Mouse (Mus musculus) liver, postnatal 0 days (tissue): ENCODE measurements around the gene Gm17349. TPM values are rescaled to one million over a fixed set of nuclear protein-coding genes. Genes with fewer than 3 reads are reported as not detected.

Experiments
- ATAC-seq: fragments of 200-750 bp; cut with Nextera tagmentation; 2 replicates; pipeline ENCODE4 v1.8.0; 2017; ENCODE audit warnings: mild to moderate bottlenecking, moderate library complexity
- DNase-seq: peaks from one replicate; pipeline ENCODE4 v3.0.0-alpha.2; 2016
- H3K27ac ChIP-seq: fragments of 300-500 bp; sonication (generic); 2 replicates; pipeline ENCODE4 v1.5.1; 2014; ENCODE audit warnings: antibody characterized with exemption, moderate library complexity, mild to moderate bottlenecking, low read depth
- H3K27me3 ChIP-seq: fragments of 300-500 bp; sonication (generic); 2 replicates; pipeline ENCODE4 v1.6.1; 2014; ENCODE audit warnings: low read length, control low read depth, mixed read lengths; ENCODE audit not compliant: insufficient read depth
- H3K36me3 ChIP-seq: fragments of 300-500 bp; sonication (generic); replicated peaks from 2 replicates; pipeline ENCODE4 v1.6.1; 2014; ENCODE audit warnings: mild to moderate bottlenecking, control low read depth, low read length, moderate library complexity, mixed read lengths; ENCODE audit not compliant: insufficient read depth
- H3K4me1 ChIP-seq: fragments of 300-500 bp; sonication (generic); 2 replicates; pipeline ENCODE4 v1.6.1; 2014; ENCODE audit warnings: antibody characterized with exemption, mild to moderate bottlenecking, control low read depth; ENCODE audit not compliant: insufficient read depth
- H3K4me2 ChIP-seq: fragments of 300-500 bp; sonication (generic); 2 replicates; pipeline ENCODE4 v1.6.1; 2014; ENCODE audit warnings: low read depth, mild to moderate bottlenecking, low read length, moderate library complexity, mixed read lengths
- H3K4me3 ChIP-seq: fragments of 300-500 bp; sonication (generic); 2 replicates; pipeline ENCODE4 v1.5.1; 2014; ENCODE audit warnings: low read depth, low read length
- H3K9ac ChIP-seq: fragments of 300-500 bp; sonication (generic); replicated peaks from 2 replicates; pipeline ENCODE4 v1.6.1; 2014; ENCODE audit warnings: mild to moderate bottlenecking, moderate library complexity
- H3K9me3 ChIP-seq: fragments of 300-500 bp; sonication (generic); 2 replicates; pipeline ENCODE4 v1.6.1; 2016; ENCODE audit warnings: mild to moderate bottlenecking, control low read depth, low read length, mixed read lengths
- CTCF ChIP-seq: sonication (generic); IDR thresholded peaks from 2 replicates; pipeline ENCODE4 v1.5.1; 2016; ENCODE audit warnings: antibody characterized with exemption, low read depth
- EP300 ChIP-seq: IDR thresholded peaks from 2 replicates; pipeline ENCODE4 v1.6.1; 2016; ENCODE audit warnings: antibody characterized with exemption, low read depth, mild to moderate bottlenecking
- WGBS: fragments of 180-500 bp; shearing (Covaris S2); extraction: QIAGEN DNeasy Blood & Tissue Kit; methylation state at CpG from one replicate; pipeline ENCODE4 v1.1.7; 2014; ENCODE audit not compliant: insufficient replicate concordance; 5-methylcytosine and 5-hydroxymethylcytosine counted together
- polyA plus RNA-seq: library from polyadenylated mRNA; unstranded; fragments of >200 nt; fragmentation: Nextera tagmentation; extraction: Ambion mirVana; gene quantifications from 2 replicates; pipeline ENCODE4 v1.2.1, GENCODE M21; 2015

Gene Gm17349
- polyA plus RNA-seq, 1 experiment from 2014 or later: 1.3 TPM

- Histone ChIP-seq H3K9me3 (0 out of 2 replicates have a peak, but pooled peaks cover 3% of the 10 kb centered on the region), H3K9ac (peak overlapping the region; percentile 93), H3K4me2 (peak overlapping the region; percentile 90), H3K4me3 (peak overlapping the region; percentile 87), H3K27me3 (no peaks in the 10 kb centered on the region), H3K4me1 (peaks cover 21% of the 10 kb centered on the region), H3K36me3 (peaks cover 18% of the 10 kb centered on the region), H3K27ac (peak overlapping the region; percentile 93; the same call in 1 of the 2 replicates)
- ATAC-seq (no peak), DNase-seq (no peak)
- no peak for TF ChIP-seq EP300
- no peak for TF ChIP-seq CTCF
- 68% methylated on average over 2 of the region's 2 CpGs for WGBS
Measured at GRCm38 (mm10) chr15:99726549-99726948, 21.3 kb upstream of the Gm17349 start.

GRCm38 (mm10) chr15:99725341-99726155 is 20.3 kb upstream of the Gm17349 start, which contains the start of gene Cox14:
Gene Cox14 (plus strand): TSS chr15:99725618.
- Histone ChIP-seq H3K27me3 (no peaks in the 10 kb centered on the region), H3K4me2 (peak within 1 kb of the TSS; percentile 90), H3K27ac (peak within 1 kb of the TSS; percentile 93), H3K9ac (peak within 1 kb of the TSS; percentile 93), H3K9me3 (0 out of 2 replicates have a peak, but pooled peaks cover 3% of the 10 kb centered on the region), H3K4me3 (peak within 1 kb of the TSS; percentile 87), H3K36me3 (peaks cover 18% of the 10 kb centered on the region), H3K4me1 (peaks cover 21% of the 10 kb centered on the region)
- ATAC-seq (peak; percentile 89), DNase-seq (peak; percentile 94)
- 2% methylated on average over 53 of the region's 68 CpGs for WGBS
- TF ChIP-seq EP300: no peak
- TF ChIP-seq CTCF: peak; percentile 99

GRCm38 (mm10) chr15:99724292-99725021 is 19.2 kb upstream of the Gm17349 start:
- Histone ChIP-seq H3K27me3 (no peaks in the 10 kb centered on the region), H3K4me1 (peaks cover 21% of the 10 kb centered on the region)
- DNase-seq: peak; percentile 80

GRCm38 (mm10) chr15:99723515-99724291 is 18.4 kb upstream of the Gm17349 start:
- ATAC-seq (no peak), DNase-seq (peak; percentile 52)
- WGBS: 19% methylated on average over 11 of the region's 11 CpGs
- peak overlapping the region; percentile 90 for H3K4me2 ChIP-seq
- H3K9me3 ChIP-seq: no peaks in the 10 kb centered on the region
- peaks cover 21% of the 10 kb centered on the region for H3K4me1 ChIP-seq
- H3K27ac ChIP-seq: peak overlapping the region; percentile 91
- peaks cover 14% of the 10 kb centered on the region for H3K36me3 ChIP-seq
- H3K9ac ChIP-seq: peak overlapping the region; percentile 42; the same call in 1 of the 2 replicates
- no peak overlapping the region for H3K4me3 ChIP-seq
- TF ChIP-seq EP300: no peak
- TF ChIP-seq CTCF: no peak
- H3K27me3 ChIP-seq: no peaks in the 10 kb centered on the region

More at GRCm38 (mm10) chr15:99724292-99725021, 19.2 kb upstream of the Gm17349 start:
- Histone ChIP-seq H3K9ac (peak overlapping the region; percentile 42), H3K4me2 (peak overlapping the region; percentile 90), H3K4me3 (peak overlapping the region; percentile 87), H3K9me3 (0 out of 2 replicates have a peak, but pooled peaks cover 3% of the 10 kb centered on the region), H3K36me3 (peaks cover 18% of the 10 kb centered on the region), H3K27ac (peak overlapping the region; percentile 91)
- peak; percentile 32 for ATAC-seq
- TF ChIP-seq CTCF: peak; percentile 72
- TF ChIP-seq EP300: 0 out of 2 replicates have a peak, but pooled peaks have one; percentile 17
- WGBS: 9% methylated on average over 16 of the region's 16 CpGs

DNA sequence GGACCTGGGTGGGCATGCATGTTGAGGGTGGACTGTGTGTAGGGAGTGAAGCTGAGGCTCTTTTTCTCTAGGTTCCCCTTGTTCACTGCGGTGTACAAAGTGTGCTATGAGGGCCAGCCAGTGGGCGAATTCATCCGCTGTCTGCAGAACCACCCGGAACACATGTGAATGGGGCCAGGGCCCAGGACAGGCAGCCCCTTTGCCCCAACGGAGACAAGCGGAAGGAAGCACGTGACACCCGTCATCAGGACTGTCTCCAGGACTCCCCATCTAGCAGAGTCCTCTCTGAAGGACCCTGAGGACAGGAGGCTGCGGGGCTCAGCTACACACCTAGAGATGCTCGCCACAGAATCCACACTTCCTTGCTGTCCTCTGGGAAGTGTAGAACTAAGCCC is 17.8 kb upstream of the Gm17349 start:
- Histone ChIP-seq H3K9me3 (no peaks in the 10 kb centered on the region), H3K27me3 (no peaks in the 10 kb centered on the region), H3K4me3 (no peak overlapping the region), H3K27ac (peak overlapping the region; percentile 91), H3K4me2 (peak overlapping the region; percentile 90), H3K36me3 (peaks cover 10% of the 10 kb centered on the region), H3K9ac (no peak overlapping the region; the same call in 1 of the 2 replicates), H3K4me1 (peaks cover 21% of the 10 kb centered on the region)
- DNase-seq (peak; percentile 31), ATAC-seq (no peak)
- 42% methylated on average over 10 of the region's 10 CpGs for WGBS
- no peak for TF ChIP-seq CTCF
- no peak for TF ChIP-seq EP300
